Mouse (Mus musculus) brain, embryonic 14.5 days (tissue): Measurements from ENCODE around the gene Prlr.

Experiments used
- CTCF ChIP-seq: fragments of 200-500 bp; IDR thresholded peaks from 2 replicates; pipeline ENCODE4 v1.5.1; 2012; ENCODE audit warnings: inconsistent platforms, mild to moderate bottlenecking, moderate library complexity, borderline replicate concordance; ENCODE audit not compliant: insufficient read depth, insufficient read length; ENCODE audit errors: extremely low read depth
- POLR2A ChIP-seq: fragments of 200-500 bp; IDR thresholded peaks from 2 replicates; pipeline ENCODE4 v1.6.1; 2012; ENCODE audit warnings: mild to moderate bottlenecking, inconsistent platforms, borderline replicate concordance; ENCODE audit not compliant: poor library complexity, insufficient read depth, insufficient read length, severe bottlenecking; ENCODE audit errors: extremely low read depth

DNA sequence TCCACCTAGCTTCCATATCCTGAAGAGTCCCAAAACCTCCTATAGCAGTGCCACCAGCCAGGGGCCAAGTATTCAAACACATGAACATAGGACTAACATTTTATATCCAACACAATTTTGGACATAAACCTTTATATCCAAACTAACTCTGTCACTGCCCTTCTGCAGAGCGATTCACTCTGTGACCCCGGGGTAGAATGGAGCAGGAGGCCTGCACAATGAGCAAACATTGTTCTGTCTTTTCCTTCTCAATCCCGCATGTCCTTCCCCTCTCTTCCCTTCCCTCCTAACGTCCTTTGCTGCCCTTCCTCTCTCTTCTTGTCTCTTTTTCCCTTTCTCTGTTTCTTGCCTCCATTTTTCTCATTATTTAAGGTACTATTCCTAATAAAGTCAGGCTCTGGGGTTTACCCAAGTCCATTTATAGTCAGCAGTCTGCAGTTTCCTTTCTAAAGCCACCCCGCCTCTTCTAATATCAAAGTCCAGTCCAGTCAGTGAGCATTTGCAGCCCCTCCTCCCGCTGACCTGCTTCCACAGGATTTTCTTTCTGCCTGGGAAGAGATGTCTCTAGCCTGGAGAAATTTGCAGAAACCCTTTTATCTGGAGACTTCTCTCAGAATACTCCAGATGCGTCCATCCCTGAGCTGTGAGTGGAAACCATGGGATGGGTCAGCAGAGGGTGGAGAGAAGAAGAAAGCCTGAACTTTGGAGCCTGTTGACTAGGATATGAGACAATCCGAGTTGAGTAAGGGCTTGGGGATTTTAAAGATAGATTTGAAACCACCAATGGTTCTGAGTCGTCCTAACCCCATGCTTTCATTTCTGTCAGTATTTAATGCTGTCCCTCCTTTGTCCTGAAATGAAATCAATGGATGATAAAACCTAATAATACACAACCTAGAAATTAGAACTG is 181.3 kb downstream of the Prlr start, which contains the start of gene Agxt2:
- TF ChIP-seq CTCF (no peak), POLR2A (no peak)
